Mouse (Mus musculus) testis, adult 2 months (tissue): ENCODE measurements around the gene B3glct.

Source experiments
- CTCF ChIP-seq: fragments of 200-500 bp; IDR thresholded peaks from 2 replicates; pipeline ENCODE4 v1.5.1; 2012; ENCODE audit warnings: low read depth, mild to moderate bottlenecking, inconsistent platforms, low read length, moderate library complexity; ENCODE audit not compliant: control insufficient read depth, insufficient read depth, insufficient replicate concordance
- POLR2A ChIP-seq: fragments of 200-500 bp; IDR thresholded peaks from 2 replicates; pipeline ENCODE4 v1.6.1; 2012; ENCODE audit warnings: low read depth, mild to moderate bottlenecking, inconsistent platforms, low read length, moderate library complexity; ENCODE audit not compliant: control insufficient read depth

DNA sequence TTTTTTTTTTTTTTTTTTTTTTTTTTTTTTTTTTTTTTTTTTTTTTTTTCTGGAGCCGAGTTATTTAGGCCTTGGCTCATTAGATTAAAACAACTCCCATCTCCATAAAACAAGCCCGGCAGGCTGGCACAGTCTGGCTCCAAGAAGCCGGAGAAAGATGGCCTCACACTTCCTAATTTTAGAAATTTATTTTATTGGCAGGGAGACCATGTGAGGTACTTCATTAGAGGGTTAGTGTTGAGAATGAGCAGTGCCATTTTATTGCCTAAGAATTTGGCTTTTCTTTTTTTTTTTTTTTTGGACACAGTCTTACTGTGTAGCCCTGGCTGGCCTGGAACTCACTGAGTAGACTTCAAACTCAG is 38.3 kb downstream of the B3glct start:
- TF ChIP-seq CTCF (no peak), POLR2A (no peak)
